ENCODE assay signal across 8 mouse cellular contexts in genomic region chr14:20082536-20083325, GRCm38 (mm10). TPM values are rescaled to one million over a fixed set of nuclear protein-coding genes. Genes with fewer than 3 reads are reported as not detected.
DNase-seq lines count a peak whose midpoint lies in the region; ATAC-seq and TF ChIP-seq lines count a peak whose summit lies in the region.

No protein-coding gene starts in this region.

- ATAC-seq in forebrain, embryonic 11.5 days (replicated peaks; ENCODE audit: low FRiP score), result peak; percentile 97
- peak; percentile 97 for ATAC-seq in heart, embryonic 16.5 days (replicated peaks; ENCODE audit: extremely low read depth, insufficient read depth, low FRiP score)
- ATAC-seq in liver, embryonic 15.5 days (ENCODE audit: insufficient read depth), result peak; percentile 96
- peak; percentile 98 for ATAC-seq in neural tube, embryonic 12.5 days (ENCODE audit: low FRiP score, low read depth)

- WGBS in forebrain, embryonic 11.5 days, result 3% methylated on average over 55 of the region's 56 CpGs
- WGBS in heart, embryonic 16.5 days, result 1% methylated on average over 56 of the region's 56 CpGs
- under 1% methylated on average over 56 of the region's 56 CpGs for WGBS in liver, embryonic 15.5 days (ENCODE audit: insufficient replicate concordance)
- WGBS in neural tube, embryonic 12.5 days, result 3% methylated on average over 56 of the region's 56 CpGs

- peak overlapping the region; percentile 72 for H3K4me2 ChIP-seq in CH12.LX (ENCODE audit: insufficient read depth, low read depth, poor library complexity, severe bottlenecking)
- peak overlapping the region; percentile 82 for H3K4me2 ChIP-seq in forebrain, embryonic 11.5 days (ENCODE audit: low read depth, low read length, severe bottlenecking)
- H3K4me2 ChIP-seq in heart, embryonic 16.5 days (ENCODE audit: low read depth, low read length), result peak overlapping the region; percentile 74
- peak overlapping the region; percentile 85 for H3K4me2 ChIP-seq in liver, embryonic 15.5 days
- H3K4me2 ChIP-seq in neural tube, embryonic 12.5 days (replicated peaks), result peak overlapping the region; percentile 74

- no peak for TF ChIP-seq CTCF in CH12.LX (conservative IDR thresholded peaks at IDR 0.05 in 1 of 2, IDR thresholded peaks at IDR 0.05 in 1 of 2; ENCODE audit: low read depth in 2 of 2, low read length in 2 of 2)

- peak overlapping the region; percentile 84 for H3K9ac ChIP-seq in CH12.LX (ENCODE audit: insufficient read depth, low read depth)
- H3K9ac ChIP-seq in forebrain, embryonic 11.5 days (ENCODE audit: low read length), result peak overlapping the region; percentile 78
- peak overlapping the region; percentile 85 for H3K9ac ChIP-seq in heart, embryonic 16.5 days (ENCODE audit: low read length)
- peak overlapping the region; percentile 60 for H3K9ac ChIP-seq in liver, embryonic 15.5 days
- peak overlapping the region; percentile 64 for H3K9ac ChIP-seq in neural tube, embryonic 12.5 days

- dilution Hi-C loops in CH12.LX (cut with MboI; ENCODE audit: extremely low pct_ligation_motif_present, extremely low pct_unique_long_range_greater_than_20kb, low sequenced_read_pairs), result no loop called here

- no peaks in the 10 kb centered on the region for H3K79me2 ChIP-seq in CH12.LX (replicated peaks; ENCODE audit: control insufficient read depth, extremely low read depth, insufficient read depth, poor library complexity, severe bottlenecking)

- peaks cover 9 to 18% of the 10 kb centered on the region in 2 experiments; a peak in 2 of 4 replicates for H3K4me1 ChIP-seq in CH12.LX (ENCODE audit: control insufficient read depth in 1 of 2, insufficient read depth in 2 of 2)
- H3K4me1 ChIP-seq in forebrain, embryonic 11.5 days (replicated peaks; ENCODE audit: control insufficient read depth, insufficient read depth, low read length), result no peaks in the 10 kb centered on the region
- H3K4me1 ChIP-seq in heart, embryonic 16.5 days (ENCODE audit: control insufficient read depth, insufficient read depth, low read length), result peaks cover 5% of the 10 kb centered on the region
- peaks cover 37% of the 10 kb centered on the region for H3K4me1 ChIP-seq in liver, embryonic 15.5 days (replicated peaks)
- peaks cover 9% of the 10 kb centered on the region; the same call in 1 of the 2 replicates for H3K4me1 ChIP-seq in neural tube, embryonic 12.5 days

- in situ Hi-C loops in CH12.LX (cut with MboI; ENCODE audit: low pct_ligation_motif_present, low pct_unique_long_range_greater_than_20kb, low sequenced_read_pairs), result no loop called here

- no peaks in the 10 kb centered on the region for H3K9me3 ChIP-seq in CH12.LX (replicated peaks; ENCODE audit: low read length)
- no peaks in the 10 kb centered on the region for H3K9me3 ChIP-seq in forebrain, embryonic 11.5 days (ENCODE audit: control insufficient read depth, low read length)
- H3K9me3 ChIP-seq in heart, embryonic 16.5 days (replicated peaks; ENCODE audit: control insufficient read depth, low read length), result no peaks in the 10 kb centered on the region
- no peaks in the 10 kb centered on the region for H3K9me3 ChIP-seq in liver, embryonic 15.5 days (replicated peaks)
- H3K9me3 ChIP-seq in neural tube, embryonic 12.5 days, result no peaks in the 10 kb centered on the region

- TF ChIP-seq POLR2A in CH12.LX (IDR thresholded peaks at IDR 0.05; ENCODE audit: low read depth, low read length), result peak; percentile 84

- no peak for TF ChIP-seq EP300 in CH12.LX (IDR thresholded peaks at IDR 0.05; ENCODE audit: low read length)

- H3K27ac ChIP-seq in CH12.LX (ENCODE audit: insufficient read depth, low read depth), result peak overlapping the region; percentile 70
- peak overlapping the region; percentile 91 for H3K27ac ChIP-seq in forebrain, embryonic 11.5 days (ENCODE audit: low read depth, low read length)
- peak overlapping the region; percentile 92 for H3K27ac ChIP-seq in heart, embryonic 16.5 days (ENCODE audit: low read length)
- H3K27ac ChIP-seq in liver, embryonic 15.5 days (replicated peaks), result peak overlapping the region; percentile 90
- peak overlapping the region; percentile 88 for H3K27ac ChIP-seq in neural tube, embryonic 12.5 days

- peak; percentile 97 for DNase-seq in CH12.LX (ENCODE audit: extremely low read depth)
- peak; percentile 68 for DNase-seq in c-Kit-positive CD71-positive TER-119-negative erythroid progenitor cells, embryonic 14.5 days (ENCODE audit: low read depth)
- peak; percentile 95 for DNase-seq in forebrain, embryonic 11.5 days (ENCODE audit: low spot score)
- peak; percentile 95 to 96 for DNase-seq in kidney, postnatal 36 days
- peak; percentile 89 for DNase-seq in telencephalon, adult 2 months (ENCODE audit: low read depth, low spot score)

- H3K36me3 ChIP-seq in CH12.LX (replicated peaks in 1 of 2; ENCODE audit: control insufficient read depth in 1 of 2, insufficient read depth in 1 of 2, low read length in 1 of 2), result peaks cover 0 to 21% of the 10 kb centered on the region in 2 experiments
- H3K36me3 ChIP-seq in forebrain, embryonic 11.5 days (ENCODE audit: control insufficient read depth, insufficient read depth, low read length), result no peaks in the 10 kb centered on the region
- 0 out of 2 replicates have a peak, but pooled peaks cover 3% of the 10 kb centered on the region for H3K36me3 ChIP-seq in heart, embryonic 16.5 days (ENCODE audit: control insufficient read depth, insufficient read depth)
- no peaks in the 10 kb centered on the region for H3K36me3 ChIP-seq in liver, embryonic 15.5 days (replicated peaks)
- H3K36me3 ChIP-seq in neural tube, embryonic 12.5 days, result no peaks in the 10 kb centered on the region

- TF ChIP-seq RAD21 in CH12.LX (IDR thresholded peaks at IDR 0.05; ENCODE audit: low read depth, low read length), result no peak

- H3K4me3 ChIP-seq in CH12.LX (replicated peaks in 1 of 3; ENCODE audit: low read depth in 2 of 3, low read length in 2 of 3, poor library complexity in 1 of 3), result peak overlapping the region; percentile 64 to 66 (median 64)
- H3K4me3 ChIP-seq in forebrain, embryonic 11.5 days (ENCODE audit: low read depth, low read length), result peak overlapping the region; percentile 55
- peak overlapping the region; percentile 67 for H3K4me3 ChIP-seq in heart, embryonic 16.5 days (ENCODE audit: low read length)
- H3K4me3 ChIP-seq in liver, embryonic 15.5 days (replicated peaks), result peak overlapping the region; percentile 66
- peak overlapping the region; percentile 54 for H3K4me3 ChIP-seq in neural tube, embryonic 12.5 days

- H3K27me3 ChIP-seq in CH12.LX (replicated peaks), result no peaks in the 10 kb centered on the region
- no peaks in the 10 kb centered on the region for H3K27me3 ChIP-seq in forebrain, embryonic 11.5 days (ENCODE audit: control insufficient read depth, insufficient read depth, low read length)
- H3K27me3 ChIP-seq in heart, embryonic 16.5 days (ENCODE audit: control insufficient read depth, insufficient read depth, low read length), result no peaks in the 10 kb centered on the region
- no peaks in the 10 kb centered on the region for H3K27me3 ChIP-seq in liver, embryonic 15.5 days
- H3K27me3 ChIP-seq in neural tube, embryonic 12.5 days (replicated peaks), result no peaks in the 10 kb centered on the region

TF ChIP-seq in CH12.LX, 34 proteins besides CTCF, POLR2A, EP300 and RAD21 (continues in another document):
- TF ChIP-seq KAT2A (IDR thresholded peaks at IDR 0.05; ENCODE audit: insufficient replicate concordance, low read length), result no peak
- TF ChIP-seq NELFE (IDR thresholded peaks at IDR 0.05; ENCODE audit: low read depth, low read length), result peak; percentile 83
- peak; percentile 86; the same call in 1 of the 2 replicates for TF ChIP-seq POLR2AphosphoS2 (IDR thresholded peaks at IDR 0.05; ENCODE audit: low read depth, low read length)
- TF ChIP-seq TBP (conservative IDR thresholded peaks at IDR 0.05; ENCODE audit: low read depth, low read length), result peak; percentile 88
- TF ChIP-seq SMC3 (IDR thresholded peaks at IDR 0.05; ENCODE audit: low read depth, low read length), result no peak
- TF ChIP-seq PAX5 (IDR thresholded peaks at IDR 0.05; ENCODE audit: low read length), result no peak
- TF ChIP-seq USF1 (IDR thresholded peaks at IDR 0.05; ENCODE audit: low read depth, low read length), result peak; percentile 45
- TF ChIP-seq CHD1 (IDR thresholded peaks at IDR 0.05; ENCODE audit: low read depth, low read length), result no peak
- no peak; the same call in 1 of the 2 replicates for TF ChIP-seq MEF2A (IDR thresholded peaks at IDR 0.05; ENCODE audit: borderline replicate concordance, low read depth, low read length)
- no peak for TF ChIP-seq MAZ (IDR thresholded peaks at IDR 0.05; ENCODE audit: low read depth, low read length)
- TF ChIP-seq ZC3H11A (IDR thresholded peaks at IDR 0.05; ENCODE audit: low read depth, low read length), result no peak
- TF ChIP-seq UBTF (IDR thresholded peaks at IDR 0.05; ENCODE audit: low read depth, low read length), result no peak
- no peak for TF ChIP-seq IRF4 (IDR thresholded peaks at IDR 0.05; ENCODE audit: low read depth, low read length)
- no peak; the same call in none of the 2 replicates for TF ChIP-seq ETS1 (conservative IDR thresholded peaks at IDR 0.05; ENCODE audit: low read depth, low read length)
- no peak for TF ChIP-seq RCOR1 (conservative IDR thresholded peaks at IDR 0.05; ENCODE audit: low read depth, low read length)
- no peak for TF ChIP-seq SIN3A (IDR thresholded peaks at IDR 0.05; ENCODE audit: low read length)
- peak; percentile 56 for TF ChIP-seq HCFC1 (IDR thresholded peaks at IDR 0.05; ENCODE audit: low read depth, low read length)
- TF ChIP-seq TCF12 (IDR thresholded peaks at IDR 0.05; ENCODE audit: low read depth, low read length), result peak; percentile 83
- TF ChIP-seq JUND (conservative IDR thresholded peaks at IDR 0.05; ENCODE audit: low read depth, low read length), result no peak
- TF ChIP-seq NRF1 (IDR thresholded peaks at IDR 0.05; ENCODE audit: low read depth, low read length), result peak; percentile 97
- no peak for TF ChIP-seq GABPA (IDR thresholded peaks at IDR 0.05; ENCODE audit: insufficient replicate concordance, low read depth, low read length)
- TF ChIP-seq JUN (IDR thresholded peaks at IDR 0.05; ENCODE audit: insufficient read depth, low read depth, low read length), result no peak
- TF ChIP-seq CHD2 (IDR thresholded peaks at IDR 0.05; ENCODE audit: low read length), result no peak; the same call in 1 of the 2 replicates
- TF ChIP-seq MXI1 (IDR thresholded peaks at IDR 0.05; ENCODE audit: low read depth, low read length), result peak; percentile 83
- TF ChIP-seq MAX (IDR thresholded peaks at IDR 0.05; ENCODE audit: low read length), result peak; percentile 97

RNA-seq across cellular contexts. Expression of gene Saysd1, which starts 55.6 kb away (rescaled TPM):
- total RNA-seq in CH12.LX (2012; rRNA removed), result 5.9 and 6.0 TPM in 2 replicates
- total RNA-seq in CH12.LX (2014; rRNA removed), result 6.3 and 6.6 TPM in 2 replicates
- 5.3 and 5.5 TPM in 2 replicates for polyA plus RNA-seq in CH12.LX (2012; ENCODE audit: insufficient read length, low read depth)
- 11.6 and 11.7 TPM in 2 replicates for polyA plus RNA-seq in forebrain, embryonic 11.5 days (2014; fragmentation: Nextera tagmentation; extraction: Ambion mirVana)
- polyA plus RNA-seq in heart, embryonic 16.5 days (2015; fragmentation: Nextera tagmentation; extraction: Ambion mirVana), result 9.1 and 9.3 TPM in 2 replicates
- 3.8 and 4.1 TPM in 2 replicates for polyA plus RNA-seq in liver, embryonic 15.5 days (2015; fragmentation: Nextera tagmentation; extraction: Ambion mirVana)
- 10.7 and 11.7 TPM in 2 replicates for polyA plus RNA-seq in neural tube, embryonic 12.5 days (2016; fragmentation: Nextera tagmentation; extraction: Ambion mirVana)

Comparison
In these comparisons a context has a peak if more than half of its experiments do, and no peak if none do; other contexts are left out.
1. Peak in every context shown above with its lines: DNase-seq, ATAC-seq, H3K4me3 ChIP-seq and H3K27ac ChIP-seq.